Mouse (Mus musculus): ENCODE measurements at regions not wholly inside any gene's neighbourhood (a gene's known extent, or its start where the extent isn't known, plus 50 kb on each side); places are given as distances from the start of the nearest gene placed in this dataset.

- H3K9me3 ChIP-seq = no peaks in the 10 kb centered on the region
- H3K36me3 ChIP-seq (replicated peaks) = no peaks in the 10 kb centered on the region
- H3K27ac ChIP-seq = no peak overlapping the region
- H3K4me3 ChIP-seq = no peak overlapping the region
- no peaks in the 10 kb centered on the region for H3K4me1 ChIP-seq
- no peak for DNase-seq (ENCODE audit: extremely low spot score, low spot score)
- 89% methylated on average over 5 of the region's 5 CpGs for WGBS
- no peaks in the 10 kb centered on the region for H3K27me3 ChIP-seq (ENCODE audit: poor library complexity, severe bottlenecking)
These were observed 412.0 kb upstream of the Pitx2 start for GRCm38 (mm10) chr3:128787686-128788085.

- H3K36me3 ChIP-seq (replicated peaks) = no peaks in the 10 kb centered on the region
- WGBS = 91% methylated on average over 2 of the region's 2 CpGs
- H3K9me3 ChIP-seq = no peaks in the 10 kb centered on the region
- H3K27ac ChIP-seq = no peak overlapping the region
- H3K4me1 ChIP-seq = no peaks in the 10 kb centered on the region
- H3K27me3 ChIP-seq (ENCODE audit: poor library complexity, severe bottlenecking) = no peaks in the 10 kb centered on the region
- no peak for DNase-seq (ENCODE audit: extremely low spot score, low spot score)
- H3K4me3 ChIP-seq = no peak overlapping the region
These were observed 403.7 kb upstream of the Pitx2 start for GRCm38 (mm10) chr3:128795931-128796330.

- H3K36me3 ChIP-seq (replicated peaks) = no peaks in the 10 kb centered on the region
- DNase-seq (ENCODE audit: extremely low spot score, low spot score) = no peak
- H3K27me3 ChIP-seq (ENCODE audit: poor library complexity, severe bottlenecking) = no peaks in the 10 kb centered on the region
- no peaks in the 10 kb centered on the region for H3K4me1 ChIP-seq
- no peak overlapping the region for H3K4me3 ChIP-seq
- no peaks in the 10 kb centered on the region for H3K9me3 ChIP-seq
- H3K27ac ChIP-seq = no peak overlapping the region
- WGBS = 74% methylated on average over 1 of the region's 1 CpGs
These were observed 401.8 kb upstream of the Pitx2 start for GRCm38 (mm10) chr3:128797829-128798228.

GRCm38 (mm10) chr3:128829371-128830160, 370.1 kb upstream of the Pitx2 start:
- no peak for DNase-seq (ENCODE audit: extremely low spot score, low spot score)

GRCm38 (mm10) chr3:128850327-128850977, 349.2 kb upstream of the Pitx2 start:
- H3K27ac ChIP-seq = no peak overlapping the region
- H3K36me3 ChIP-seq (replicated peaks) = no peaks in the 10 kb centered on the region
- H3K9me3 ChIP-seq = no peaks in the 10 kb centered on the region
- H3K4me3 ChIP-seq = no peak overlapping the region
- H3K4me1 ChIP-seq = no peaks in the 10 kb centered on the region
- WGBS = 87% methylated on average over 6 of the region's 6 CpGs
- DNase-seq (ENCODE audit: extremely low spot score, low spot score) = no peak
- no peaks in the 10 kb centered on the region for H3K27me3 ChIP-seq (ENCODE audit: poor library complexity, severe bottlenecking)

More at GRCm38 (mm10) chr3:128829371-128830160, 370.1 kb upstream of the Pitx2 start:
- no peak overlapping the region for H3K4me3 ChIP-seq
- H3K9me3 ChIP-seq = no peaks in the 10 kb centered on the region
- no peak overlapping the region for H3K27ac ChIP-seq
- 60% methylated on average over 12 of the region's 12 CpGs for WGBS
- H3K27me3 ChIP-seq (ENCODE audit: poor library complexity, severe bottlenecking) = no peaks in the 10 kb centered on the region
- H3K36me3 ChIP-seq (replicated peaks) = no peaks in the 10 kb centered on the region
- H3K4me1 ChIP-seq = peaks cover 7% of the 10 kb centered on the region; the same call in 1 of the 2 replicates

GRCm38 (mm10) chr3:128856515-128856914, 343.2 kb upstream of the Pitx2 start:
- Histone ChIP-seq H3K9me3 (no peaks in the 10 kb centered on the region), H3K27me3 (ENCODE audit: poor library complexity, severe bottlenecking) (no peaks in the 10 kb centered on the region), H3K36me3 (replicated peaks) (no peaks in the 10 kb centered on the region), H3K4me1 (no peaks in the 10 kb centered on the region), H3K27ac (no peak overlapping the region), H3K4me3 (no peak overlapping the region)
- 69% methylated on average over 5 of the region's 5 CpGs for WGBS
- DNase-seq (ENCODE audit: extremely low spot score, low spot score) = no peak

GRCm38 (mm10) chr3:128881685-128882444, 317.8 kb upstream of the Pitx2 start:
- no peak overlapping the region for H3K27ac ChIP-seq
- H3K4me3 ChIP-seq = no peak overlapping the region
- DNase-seq (ENCODE audit: extremely low spot score, low spot score) = no peak
- no peaks in the 10 kb centered on the region for H3K36me3 ChIP-seq (replicated peaks)
- H3K27me3 ChIP-seq (ENCODE audit: poor library complexity, severe bottlenecking) = no peaks in the 10 kb centered on the region
- 65% methylated on average over 10 of the region's 10 CpGs for WGBS
- H3K4me1 ChIP-seq = peaks cover 9% of the 10 kb centered on the region
- H3K9me3 ChIP-seq = no peaks in the 10 kb centered on the region

GRCm38 (mm10) chr3:128883636-128884195, 316.0 kb upstream of the Pitx2 start:
- Histone ChIP-seq H3K9me3 (no peaks in the 10 kb centered on the region), H3K4me1 (peaks cover 9% of the 10 kb centered on the region), H3K27ac (no peak overlapping the region), H3K27me3 (ENCODE audit: poor library complexity, severe bottlenecking) (no peaks in the 10 kb centered on the region), H3K36me3 (replicated peaks) (no peaks in the 10 kb centered on the region), H3K4me3 (no peak overlapping the region)
- no peak for DNase-seq (ENCODE audit: extremely low spot score, low spot score)
- 84% methylated on average over 7 of the region's 7 CpGs for WGBS

- Histone ChIP-seq H3K9me3 (no peaks in the 10 kb centered on the region), H3K27ac (no peak overlapping the region), H3K4me1 (peaks cover 8% of the 10 kb centered on the region), H3K36me3 (replicated peaks) (no peaks in the 10 kb centered on the region), H3K4me3 (no peak overlapping the region), H3K27me3 (ENCODE audit: poor library complexity, severe bottlenecking) (no peaks in the 10 kb centered on the region)
- no peak for DNase-seq (ENCODE audit: extremely low spot score, low spot score)
- 77% methylated on average over 9 of the region's 9 CpGs for WGBS
These were observed 313.0 kb upstream of the Pitx2 start for GRCm38 (mm10) chr3:128886678-128887077.

- H3K9me3 ChIP-seq = no peaks in the 10 kb centered on the region
- no peaks in the 10 kb centered on the region for H3K36me3 ChIP-seq (replicated peaks)
- no peak for DNase-seq (ENCODE audit: extremely low spot score, low spot score)
These were observed 308.6 kb upstream of the Pitx2 start for GRCm38 (mm10) chr3:128891078-128891477.

GRCm38 (mm10) chr3:128896628-128897027, 303.1 kb upstream of the Pitx2 start:
- DNase-seq (ENCODE audit: extremely low spot score, low spot score) = no peak
- Histone ChIP-seq H3K4me1 (no peaks in the 10 kb centered on the region), H3K9me3 (no peaks in the 10 kb centered on the region), H3K4me3 (no peak overlapping the region), H3K27ac (no peak overlapping the region), H3K27me3 (ENCODE audit: poor library complexity, severe bottlenecking) (no peaks in the 10 kb centered on the region), H3K36me3 (replicated peaks) (no peaks in the 10 kb centered on the region)
- 90% methylated on average over 3 of the region's 3 CpGs for WGBS

More at GRCm38 (mm10) chr3:128891078-128891477, 308.6 kb upstream of the Pitx2 start:
- Histone ChIP-seq H3K4me1 (no peaks in the 10 kb centered on the region), H3K27ac (no peak overlapping the region), H3K27me3 (ENCODE audit: poor library complexity, severe bottlenecking) (no peaks in the 10 kb centered on the region), H3K4me3 (no peak overlapping the region)
- 93% methylated on average over 5 of the region's 5 CpGs for WGBS

- Histone ChIP-seq H3K36me3 (replicated peaks) (no peaks in the 10 kb centered on the region), H3K27ac (no peak overlapping the region), H3K4me1 (no peaks in the 10 kb centered on the region), H3K27me3 (ENCODE audit: poor library complexity, severe bottlenecking) (no peaks in the 10 kb centered on the region), H3K4me3 (no peak overlapping the region), H3K9me3 (no peaks in the 10 kb centered on the region)
- WGBS = 70% methylated on average over 4 of the region's 4 CpGs
- no peak for DNase-seq (ENCODE audit: extremely low spot score, low spot score)
These were observed 288.6 kb upstream of the Pitx2 start for GRCm38 (mm10) chr3:128911122-128911521.

Data from forebrain, embryonic 10.5 days (tissue).